Mouse (Mus musculus): ENCODE measurements around the gene Caln1. TPM values are rescaled to one million over a fixed set of nuclear protein-coding genes. Genes with fewer than 3 reads are reported as not detected.

Gene Caln1
- polyA plus RNA-seq, 1 experiment, result not detected

- DNase-seq, result no peak
- Histone ChIP-seq H3K4me1 (ENCODE audit: control insufficient read depth, insufficient read depth, low read length) (no peaks in the 10 kb centered on the region), H3K4me3 (replicated peaks; ENCODE audit: extremely low read depth, low read depth, low read length) (no peak overlapping the region)
- TF ChIP-seq POLR2A (IDR thresholded peaks at IDR 0.05; ENCODE audit: borderline replicate concordance, extremely low read depth, low read depth, low read length), result no peak
- TF ChIP-seq CTCF (IDR thresholded peaks at IDR 0.05; ENCODE audit: insufficient read depth, low read length), result no peak
- WGBS, result 79% methylated on average over 6 of the region's 6 CpGs
These were observed 479.3 kb downstream of the Caln1 start for GRCm38 (mm10) chr5:130848562-130848961.

GRCm38 (mm10) chr5:130849610-130850009 is 480.4 kb downstream of the Caln1 start:
- TF ChIP-seq POLR2A (IDR thresholded peaks at IDR 0.05; ENCODE audit: borderline replicate concordance, extremely low read depth, low read depth, low read length) (no peak), CTCF (IDR thresholded peaks at IDR 0.05; ENCODE audit: insufficient read depth, low read length) (no peak)
- 58% methylated on average over 4 of the region's 4 CpGs for WGBS
- DNase-seq, result no peak
- H3K4me1 ChIP-seq (ENCODE audit: control insufficient read depth, insufficient read depth, low read length), result no peaks in the 10 kb centered on the region
- no peak overlapping the region for H3K4me3 ChIP-seq (replicated peaks; ENCODE audit: extremely low read depth, low read depth, low read length)

DNA sequence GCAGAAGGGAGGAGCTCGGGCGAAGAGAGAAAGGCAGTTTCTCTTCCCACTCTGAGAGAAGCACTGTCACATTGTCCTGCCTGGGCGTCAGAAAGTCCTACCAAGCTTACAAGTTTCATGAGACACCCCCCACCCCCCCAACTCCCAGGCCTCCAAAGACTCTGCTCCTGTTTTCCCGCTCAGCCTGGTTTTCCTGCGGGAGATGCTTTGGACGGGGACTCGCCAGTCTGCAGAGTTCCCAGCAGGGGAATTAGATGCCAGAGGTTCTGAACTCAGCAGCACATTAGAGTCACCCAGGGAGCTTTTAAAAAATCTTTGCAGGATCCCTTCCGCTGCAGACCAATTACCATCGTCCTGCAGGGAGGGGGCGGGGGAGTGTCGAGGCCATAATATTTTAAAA is 482.9 kb downstream of the Caln1 start:
- Histone ChIP-seq H3K4me1 (ENCODE audit: control insufficient read depth, insufficient read depth, low read length) (no peaks in the 10 kb centered on the region), H3K4me3 (replicated peaks; ENCODE audit: extremely low read depth, low read depth, low read length) (no peak overlapping the region)
- WGBS, result 15% methylated on average over 10 of the region's 11 CpGs
- DNase-seq, result no peak
- no peak for TF ChIP-seq POLR2A (IDR thresholded peaks at IDR 0.05; ENCODE audit: borderline replicate concordance, extremely low read depth, low read depth, low read length)
- no peak for TF ChIP-seq CTCF (IDR thresholded peaks at IDR 0.05; ENCODE audit: insufficient read depth, low read length)

DNA sequence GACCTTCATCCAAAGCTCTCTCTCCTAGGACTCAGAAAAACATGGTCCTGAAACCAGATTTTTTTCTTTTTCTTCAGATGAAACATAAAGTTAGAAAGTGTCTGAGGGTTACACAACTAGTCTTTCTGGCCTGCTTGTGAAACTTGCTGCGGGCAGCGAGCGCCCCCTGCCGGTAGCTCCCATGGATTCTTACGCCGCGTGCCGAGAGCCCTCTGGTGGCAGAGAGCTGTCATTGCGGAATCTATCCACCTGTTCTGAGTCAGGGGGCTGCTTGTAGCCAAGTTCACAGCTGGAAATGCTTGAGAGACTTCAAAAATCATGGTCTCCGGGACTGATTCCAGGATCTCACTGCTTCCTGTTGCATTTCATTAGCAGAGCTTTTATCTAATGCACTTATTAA is 484.1 kb downstream of the Caln1 start:
- peak; percentile 99 for TF ChIP-seq CTCF (IDR thresholded peaks at IDR 0.05; ENCODE audit: insufficient read depth, low read length)
- no peak for TF ChIP-seq POLR2A (IDR thresholded peaks at IDR 0.05; ENCODE audit: borderline replicate concordance, extremely low read depth, low read depth, low read length)
- Histone ChIP-seq H3K4me1 (ENCODE audit: control insufficient read depth, insufficient read depth, low read length) (no peaks in the 10 kb centered on the region), H3K4me3 (replicated peaks; ENCODE audit: extremely low read depth, low read depth, low read length) (no peak overlapping the region)
- DNase-seq, result peak; percentile 82
- under 1% methylated on average over 10 of the region's 10 CpGs for WGBS

DNA sequence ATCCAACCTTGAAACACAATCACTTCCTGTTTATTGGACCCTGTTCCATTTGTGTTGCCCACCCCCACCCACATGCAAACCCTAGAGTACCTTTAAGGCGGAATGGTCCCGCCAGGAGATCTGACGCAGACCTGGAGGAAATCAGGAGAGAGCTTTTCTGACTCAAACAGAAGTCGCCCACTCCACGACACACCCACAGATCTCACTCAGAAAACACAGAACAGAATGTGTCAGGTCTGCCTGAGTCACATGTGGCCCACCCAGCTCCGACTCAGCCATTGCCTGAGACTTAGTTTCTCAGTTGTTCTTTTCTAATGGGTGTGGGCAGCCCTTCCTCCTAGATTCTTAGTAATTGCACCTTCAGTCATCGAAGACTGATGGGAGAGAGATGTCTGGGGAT is 485.2 kb downstream of the Caln1 start:
- no peaks in the 10 kb centered on the region for H3K4me1 ChIP-seq (ENCODE audit: control insufficient read depth, insufficient read depth, low read length)
- no peak for TF ChIP-seq POLR2A (IDR thresholded peaks at IDR 0.05; ENCODE audit: borderline replicate concordance, extremely low read depth, low read depth, low read length)
- no peak for TF ChIP-seq CTCF (IDR thresholded peaks at IDR 0.05; ENCODE audit: insufficient read depth, low read length)
- H3K4me3 ChIP-seq (replicated peaks; ENCODE audit: extremely low read depth, low read depth, low read length), result no peak overlapping the region
- no peak for DNase-seq
- WGBS, result 79% methylated on average over 7 of the region's 7 CpGs

GRCm38 (mm10) chr5:130858148-130858547 is 488.9 kb downstream of the Caln1 start:
- 27% methylated on average over 8 of the region's 8 CpGs for WGBS
- Histone ChIP-seq H3K4me1 (ENCODE audit: control insufficient read depth, insufficient read depth, low read length) (no peaks in the 10 kb centered on the region), H3K4me3 (replicated peaks; ENCODE audit: extremely low read depth, low read depth, low read length) (no peak overlapping the region)
- peak; percentile 7 for DNase-seq
- no peak for TF ChIP-seq POLR2A (IDR thresholded peaks at IDR 0.05; ENCODE audit: borderline replicate concordance, extremely low read depth, low read depth, low read length)
- TF ChIP-seq CTCF (IDR thresholded peaks at IDR 0.05; ENCODE audit: insufficient read depth, low read length), result peak; percentile 65

GRCm38 (mm10) chr5:130858706-130859105 is 489.5 kb downstream of the Caln1 start:
- Histone ChIP-seq H3K4me1 (ENCODE audit: control insufficient read depth, insufficient read depth, low read length) (no peaks in the 10 kb centered on the region), H3K4me3 (replicated peaks; ENCODE audit: extremely low read depth, low read depth, low read length) (no peak overlapping the region)
- TF ChIP-seq POLR2A (IDR thresholded peaks at IDR 0.05; ENCODE audit: borderline replicate concordance, extremely low read depth, low read depth, low read length), result no peak
- TF ChIP-seq CTCF (IDR thresholded peaks at IDR 0.05; ENCODE audit: insufficient read depth, low read length), result no peak
- DNase-seq, result no peak
- WGBS, result 73% methylated on average over 3 of the region's 3 CpGs

- TF ChIP-seq CTCF (IDR thresholded peaks at IDR 0.05; ENCODE audit: insufficient read depth, low read length), result no peak
- TF ChIP-seq POLR2A (IDR thresholded peaks at IDR 0.05; ENCODE audit: borderline replicate concordance, extremely low read depth, low read depth, low read length), result no peak
- H3K4me3 ChIP-seq (replicated peaks; ENCODE audit: extremely low read depth, low read depth, low read length), result no peak overlapping the region
- no peaks in the 10 kb centered on the region for H3K4me1 ChIP-seq (ENCODE audit: control insufficient read depth, insufficient read depth, low read length)
- WGBS, result 31% methylated on average over 6 of the region's 6 CpGs
- DNase-seq, result no peak
These were observed 490.5 kb downstream of the Caln1 start for GRCm38 (mm10) chr5:130859736-130860135.

- H3K4me1 ChIP-seq (ENCODE audit: control insufficient read depth, insufficient read depth, low read length), result no peaks in the 10 kb centered on the region
- WGBS, result 52% methylated on average over 5 of the region's 5 CpGs
- no peak overlapping the region for H3K4me3 ChIP-seq (replicated peaks; ENCODE audit: extremely low read depth, low read depth, low read length)
- no peak for DNase-seq
- TF ChIP-seq CTCF (IDR thresholded peaks at IDR 0.05; ENCODE audit: insufficient read depth, low read length) (peak; percentile 11; the same call in 1 of the 2 replicates), POLR2A (IDR thresholded peaks at IDR 0.05; ENCODE audit: borderline replicate concordance, extremely low read depth, low read depth, low read length) (no peak)
These were observed 493.0 kb downstream of the Caln1 start for GRCm38 (mm10) chr5:130862302-130862701.

DNA sequence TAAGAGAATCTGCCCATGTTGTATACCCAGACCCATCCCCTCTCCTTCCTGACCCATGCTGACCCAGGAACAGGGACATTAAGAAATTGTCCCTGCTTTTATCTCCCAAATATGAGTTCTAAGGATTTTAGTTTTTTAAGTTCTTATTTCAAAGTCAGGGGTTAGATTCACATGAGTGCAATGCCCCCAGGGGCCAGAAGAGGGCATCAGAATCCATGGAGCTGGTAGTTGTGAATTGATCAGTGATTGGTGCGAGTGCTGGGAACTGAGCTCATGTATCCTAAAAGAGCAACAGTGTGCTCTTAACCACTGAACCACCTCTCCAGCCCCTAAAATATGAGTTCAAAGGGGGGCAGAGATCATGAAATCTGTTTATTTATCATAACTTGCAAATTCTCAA is 500.6 kb downstream of the Caln1 start:
- 81% methylated on average over 1 of the region's 1 CpGs for WGBS
- Histone ChIP-seq H3K4me1 (ENCODE audit: control insufficient read depth, insufficient read depth, low read length) (no peaks in the 10 kb centered on the region), H3K4me3 (replicated peaks; ENCODE audit: extremely low read depth, low read depth, low read length) (no peak overlapping the region)
- TF ChIP-seq CTCF (IDR thresholded peaks at IDR 0.05; ENCODE audit: insufficient read depth, low read length), result peak; percentile 40; the same call in 1 of the 2 replicates
- TF ChIP-seq POLR2A (IDR thresholded peaks at IDR 0.05; ENCODE audit: borderline replicate concordance, extremely low read depth, low read depth, low read length), result no peak
- DNase-seq, result no peak

Data from lung, adult 2 months (tissue).